Mouse (Mus musculus): ENCODE measurements around the gene Cdh4. TPM values are rescaled to one million over a fixed set of nuclear protein-coding genes. Genes with fewer than 3 reads are reported as not detected.

Cdh4 gene
- polyA plus RNA-seq, 1 experiment from 2014 or later = 0.28 TPM

DNA sequence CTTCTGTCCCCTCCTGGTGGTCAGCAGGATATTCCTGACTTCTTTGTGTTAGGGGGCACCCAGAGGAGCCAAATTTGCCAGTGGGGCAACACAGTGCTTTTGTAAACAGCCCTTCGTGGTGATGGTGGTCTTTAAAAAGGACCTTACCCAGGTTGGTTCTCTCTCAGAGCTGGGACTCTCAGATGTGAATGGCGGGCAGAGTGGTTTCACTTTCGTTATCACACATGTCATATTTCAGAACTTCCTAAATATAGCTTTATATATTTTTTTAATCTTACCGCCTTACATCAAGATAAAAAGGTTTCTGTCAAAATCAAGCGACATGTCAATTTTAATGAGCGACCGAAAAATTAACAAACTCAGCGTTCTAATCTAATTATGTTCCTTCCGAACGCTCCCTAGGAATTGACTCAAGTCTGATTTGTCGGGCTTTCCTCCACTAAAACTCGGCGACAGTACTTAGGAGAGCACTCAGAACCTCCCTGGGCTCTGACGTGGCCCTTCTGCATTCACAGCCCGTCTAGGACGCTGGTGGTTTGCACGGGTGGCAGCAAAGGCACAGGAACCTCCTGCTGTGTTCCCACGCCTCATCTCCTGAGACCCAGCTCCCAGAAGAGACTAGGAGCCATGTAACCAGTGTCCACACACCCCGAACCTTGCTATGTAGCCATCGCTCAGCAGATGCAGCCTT, 206.5 kb downstream of the Cdh4 start:
- Histone ChIP-seq H3K27me3 (no peaks in the 10 kb centered on the region), H3K4me1 (replicated peaks) (no peaks in the 10 kb centered on the region), H3K36me3 (no peaks in the 10 kb centered on the region), H3K27ac (no peak overlapping the region), H3K9ac (no peak overlapping the region), H3K4me3 (replicated peaks) (no peak overlapping the region), H3K4me2 (no peak overlapping the region), H3K9me3 (replicated peaks) (no peaks in the 10 kb centered on the region)
- ATAC-seq (ENCODE audit: low read depth) (no peak), DNase-seq (no peak)
- WGBS (ENCODE audit: insufficient replicate concordance) = 61% methylated on average over 20 of the region's 20 CpGs

DNA sequence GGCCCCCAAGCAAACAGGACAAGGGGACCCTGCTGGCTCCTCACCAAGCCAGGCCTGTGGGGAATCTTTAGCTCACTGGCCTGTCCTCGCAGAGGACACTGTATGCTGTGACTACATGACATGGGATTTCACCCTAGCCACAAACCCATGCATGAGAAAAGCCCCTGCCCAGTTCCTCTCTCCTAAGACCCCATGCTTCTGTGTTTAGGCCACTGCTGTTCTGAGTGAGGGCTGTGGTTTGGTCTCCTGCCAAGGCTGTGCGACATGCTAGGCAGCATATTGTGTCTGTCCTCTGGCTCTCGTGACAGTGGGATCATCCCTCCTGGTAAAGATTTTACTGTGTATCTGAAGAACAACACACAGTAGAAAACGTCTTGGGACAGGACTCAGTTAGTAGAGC, 207.1 kb downstream of the Cdh4 start:
- ATAC-seq (ENCODE audit: low read depth) (no peak), DNase-seq (no peak)
- WGBS (ENCODE audit: insufficient replicate concordance) = 49% methylated on average over 4 of the region's 4 CpGs
- Histone ChIP-seq H3K27me3 (no peaks in the 10 kb centered on the region), H3K9me3 (replicated peaks) (no peaks in the 10 kb centered on the region), H3K4me2 (no peak overlapping the region), H3K9ac (no peak overlapping the region), H3K4me1 (replicated peaks) (no peaks in the 10 kb centered on the region), H3K36me3 (no peaks in the 10 kb centered on the region), H3K4me3 (replicated peaks) (no peak overlapping the region), H3K27ac (no peak overlapping the region)

DNA sequence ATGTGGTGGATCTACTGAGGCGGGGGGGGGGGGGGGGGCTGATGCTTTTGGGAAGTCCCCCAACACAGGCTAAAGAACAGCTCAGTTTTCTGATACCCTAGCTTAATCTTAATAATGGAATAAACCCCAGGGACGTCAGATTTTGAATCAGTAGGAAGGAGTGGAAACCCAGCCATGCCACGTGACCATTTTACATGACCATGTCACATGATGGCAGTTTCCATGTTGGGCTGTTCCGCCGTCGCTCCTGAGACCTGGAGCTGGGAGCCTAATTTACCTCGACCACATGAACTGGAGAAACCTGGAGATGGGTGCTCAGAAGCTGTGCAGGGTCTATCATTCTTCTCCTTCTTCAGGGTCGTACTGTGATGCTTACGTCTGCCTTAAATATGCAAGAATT, 207.9 kb downstream of the Cdh4 start:
- no peaks in the 10 kb centered on the region for H3K9me3 ChIP-seq (replicated peaks)
- H3K9ac ChIP-seq = no peak overlapping the region
- no peaks in the 10 kb centered on the region for H3K36me3 ChIP-seq
- no peak overlapping the region for H3K27ac ChIP-seq
- H3K4me1 ChIP-seq (replicated peaks) = no peaks in the 10 kb centered on the region
- no peaks in the 10 kb centered on the region for H3K27me3 ChIP-seq
- WGBS (ENCODE audit: insufficient replicate concordance) = 69% methylated on average over 9 of the region's 9 CpGs
- ATAC-seq (ENCODE audit: low read depth) = no peak
- H3K4me2 ChIP-seq = no peak overlapping the region
- no peak overlapping the region for H3K4me3 ChIP-seq (replicated peaks)
- DNase-seq = no peak

DNA sequence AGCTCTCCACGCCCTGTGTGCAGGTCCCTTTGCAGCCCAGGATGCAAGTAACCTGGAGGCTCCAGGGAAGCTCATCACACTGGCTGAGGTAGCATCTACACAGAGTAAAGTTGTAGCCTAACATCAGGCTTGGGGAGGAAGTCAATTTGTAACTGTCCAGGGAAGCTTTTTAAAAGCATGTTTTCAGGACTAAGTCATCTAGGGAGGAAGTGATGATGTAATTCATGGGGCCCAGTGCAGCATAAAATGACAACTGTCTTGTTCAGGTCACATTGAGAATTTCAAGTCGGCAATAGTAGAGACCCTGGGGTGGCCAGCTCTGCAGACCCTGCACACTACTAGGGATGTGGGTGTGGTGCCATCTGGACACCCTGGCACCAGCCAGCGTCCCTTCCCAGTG, 213.3 kb downstream of the Cdh4 start:
- no peak overlapping the region for H3K9ac ChIP-seq
- no peaks in the 10 kb centered on the region for H3K27me3 ChIP-seq
- no peak overlapping the region for H3K4me2 ChIP-seq
- 44% methylated on average over 3 of the region's 3 CpGs for WGBS (ENCODE audit: insufficient replicate concordance)
- H3K27ac ChIP-seq = no peak overlapping the region
- no peaks in the 10 kb centered on the region for H3K36me3 ChIP-seq
- ATAC-seq (ENCODE audit: low read depth) (no peak), DNase-seq (no peak)
- no peaks in the 10 kb centered on the region for H3K9me3 ChIP-seq (replicated peaks)
- no peak overlapping the region for H3K4me3 ChIP-seq (replicated peaks)
- no peaks in the 10 kb centered on the region for H3K4me1 ChIP-seq (replicated peaks)

DNA sequence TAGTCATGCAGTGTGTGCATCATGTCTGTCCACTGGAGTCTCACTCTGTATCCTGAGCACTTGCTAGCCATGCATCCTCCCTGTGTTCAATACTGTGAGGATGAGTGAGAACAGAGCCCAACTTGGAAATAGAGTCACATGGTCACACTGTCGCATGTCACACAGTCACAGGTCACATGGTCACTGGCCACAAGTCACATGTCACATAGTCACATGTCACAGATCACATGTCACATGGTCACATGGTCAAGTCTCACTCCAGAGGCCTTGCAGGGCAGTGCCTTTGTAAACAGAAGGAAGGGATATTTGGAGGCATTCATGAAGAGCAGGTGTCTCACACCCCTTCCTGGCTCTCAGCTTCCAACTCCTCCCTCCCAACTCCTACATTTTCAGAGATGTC, 217.0 kb downstream of the Cdh4 start:
- Histone ChIP-seq H3K4me1 (replicated peaks) (no peaks in the 10 kb centered on the region; the same call in 1 of the 2 replicates), H3K4me2 (no peak overlapping the region), H3K27me3 (peaks cover 6% of the 10 kb centered on the region; the same call in 1 of the 2 replicates), H3K27ac (no peak overlapping the region), H3K36me3 (no peaks in the 10 kb centered on the region), H3K9me3 (replicated peaks) (no peaks in the 10 kb centered on the region), H3K4me3 (replicated peaks) (no peak overlapping the region), H3K9ac (no peak overlapping the region)
- 72% methylated on average over 1 of the region's 1 CpGs for WGBS (ENCODE audit: insufficient replicate concordance)
- DNase-seq (no peak), ATAC-seq (ENCODE audit: low read depth) (no peak)

DNA sequence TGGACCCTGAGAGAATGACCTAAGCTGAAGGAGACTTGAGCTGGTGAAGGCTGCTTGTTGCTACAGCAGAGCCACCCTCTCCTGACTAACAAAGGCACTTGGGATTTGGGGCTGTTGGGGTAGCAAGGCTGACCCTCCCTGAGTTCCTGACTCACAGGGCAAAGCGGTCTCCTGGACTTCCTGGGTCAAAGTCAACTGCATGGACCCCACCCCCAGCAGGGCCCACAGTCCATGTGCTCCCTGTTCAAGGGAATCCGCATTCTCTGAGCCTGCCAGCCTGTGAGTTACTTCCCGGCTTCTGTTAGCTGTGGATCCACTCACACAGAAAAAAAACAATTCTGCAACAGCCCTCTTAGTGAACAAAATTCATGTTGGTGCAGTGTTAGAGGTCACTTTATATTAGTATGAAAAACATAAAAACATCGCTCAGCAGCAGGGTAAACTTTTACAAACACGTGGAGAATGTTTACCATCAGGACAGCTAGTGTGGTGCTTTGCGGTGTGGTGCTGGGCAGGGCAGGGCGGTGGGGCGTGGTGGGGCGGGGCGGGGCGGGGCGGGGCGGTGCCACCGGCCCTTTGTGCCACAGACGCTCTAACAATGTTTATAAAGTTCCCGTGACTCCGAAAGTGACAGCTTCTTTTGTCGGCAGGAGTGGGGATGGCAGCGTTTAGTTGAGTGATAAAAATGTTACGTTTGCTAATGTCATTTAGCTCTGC, 219.9 kb downstream of the Cdh4 start:
- Histone ChIP-seq H3K4me1 (replicated peaks) (no peaks in the 10 kb centered on the region; the same call in 1 of the 2 replicates), H3K4me3 (replicated peaks) (no peak overlapping the region), H3K36me3 (no peaks in the 10 kb centered on the region), H3K27ac (no peak overlapping the region), H3K4me2 (peak overlapping the region; percentile 20; the same call in 1 of the 2 replicates), H3K9me3 (replicated peaks) (no peaks in the 10 kb centered on the region), H3K27me3 (peaks cover 6% of the 10 kb centered on the region; the same call in 1 of the 2 replicates), H3K9ac (no peak overlapping the region)
- DNase-seq (no peak), ATAC-seq (ENCODE audit: low read depth) (no peak)
- 4% methylated on average over 20 of the region's 20 CpGs for WGBS (ENCODE audit: insufficient replicate concordance)

DNA sequence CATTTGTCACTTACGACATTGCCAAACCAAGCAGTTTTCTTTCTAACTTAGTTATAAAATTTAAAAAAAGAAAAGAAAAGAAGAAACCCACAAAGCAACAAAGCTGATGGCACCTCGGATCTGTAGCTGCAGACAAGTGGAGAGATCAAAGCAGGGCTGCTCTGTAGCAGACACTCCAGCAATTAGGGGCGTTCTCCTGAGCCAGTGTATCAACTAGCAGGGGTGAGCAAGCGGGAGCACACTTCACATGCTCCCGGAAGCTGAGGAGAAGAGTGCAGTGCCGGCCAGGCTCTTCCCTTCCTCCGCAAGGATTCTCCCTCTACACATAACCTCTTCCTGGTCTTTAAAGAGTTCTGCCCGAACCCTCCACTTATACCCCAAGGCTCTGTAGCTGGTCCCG, 220.5 kb downstream of the Cdh4 start:
- Histone ChIP-seq H3K4me3 (replicated peaks) (no peak overlapping the region), H3K36me3 (no peaks in the 10 kb centered on the region), H3K9ac (no peak overlapping the region), H3K27me3 (peaks cover 9% of the 10 kb centered on the region), H3K9me3 (replicated peaks) (no peaks in the 10 kb centered on the region), H3K4me2 (peak overlapping the region; percentile 20; the same call in 1 of the 2 replicates), H3K4me1 (replicated peaks) (no peaks in the 10 kb centered on the region; the same call in 1 of the 2 replicates), H3K27ac (no peak overlapping the region)
- DNase-seq = no peak
- no peak for ATAC-seq (ENCODE audit: low read depth)
- WGBS (ENCODE audit: insufficient replicate concordance) = 9% methylated on average over 9 of the region's 9 CpGs

DNA sequence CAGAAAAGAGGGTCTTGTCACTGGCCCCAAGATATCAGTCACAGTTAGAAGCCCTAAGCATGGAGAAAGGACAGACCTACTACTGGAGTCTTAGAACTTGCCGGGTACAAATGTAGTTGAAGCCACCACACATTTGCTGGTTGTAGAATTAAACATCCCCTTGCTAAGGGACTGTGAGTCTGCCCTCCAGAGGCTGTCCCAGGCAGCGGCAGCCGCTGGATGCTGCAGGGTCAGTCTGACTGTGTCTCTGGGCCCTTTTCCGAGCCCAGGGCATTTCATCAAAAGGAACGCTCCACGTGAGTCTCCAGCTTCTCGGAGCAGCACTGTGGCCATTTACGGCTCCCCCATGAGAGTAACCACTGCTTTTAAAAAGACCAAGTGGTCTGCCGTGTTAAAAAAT, 221.4 kb downstream of the Cdh4 start:
- DNase-seq = no peak
- H3K4me1 ChIP-seq (replicated peaks) = no peaks in the 10 kb centered on the region; the same call in 1 of the 2 replicates
- ATAC-seq (ENCODE audit: low read depth) = no peak
- H3K4me3 ChIP-seq (replicated peaks) = no peak overlapping the region
- 50% methylated on average over 9 of the region's 9 CpGs for WGBS (ENCODE audit: insufficient replicate concordance)
- H3K27me3 ChIP-seq = peaks cover 9% of the 10 kb centered on the region
- no peak overlapping the region for H3K27ac ChIP-seq
- no peak overlapping the region for H3K9ac ChIP-seq
- no peak overlapping the region for H3K4me2 ChIP-seq
- no peaks in the 10 kb centered on the region for H3K36me3 ChIP-seq
- no peaks in the 10 kb centered on the region for H3K9me3 ChIP-seq (replicated peaks)

DNA sequence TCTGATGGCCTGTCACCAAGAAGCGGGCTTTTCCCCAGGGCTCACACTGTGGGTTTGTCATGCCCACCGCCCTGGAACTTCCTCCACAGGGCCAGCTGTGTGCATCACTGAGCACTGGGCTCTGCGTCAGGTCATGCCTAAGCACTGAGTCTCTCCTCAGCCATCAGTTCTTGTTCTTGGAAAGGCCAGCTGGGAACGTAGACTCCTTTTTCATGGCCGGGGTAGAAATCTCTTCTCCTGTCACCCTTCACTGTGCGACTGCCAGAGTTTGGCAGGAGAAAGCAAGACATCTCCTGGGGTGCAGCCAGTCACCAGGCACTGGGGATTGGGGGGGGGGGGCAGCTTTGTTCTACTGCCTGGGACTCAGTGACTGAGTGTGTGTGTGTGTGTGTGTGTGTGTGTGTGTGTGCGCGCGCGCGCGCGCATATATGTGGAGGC, 222.0 kb downstream of the Cdh4 start:
- 80% methylated on average over 13 of the region's 13 CpGs for WGBS (ENCODE audit: insufficient replicate concordance)
- ATAC-seq (ENCODE audit: low read depth) (no peak), DNase-seq (no peak)
- Histone ChIP-seq H3K36me3 (no peaks in the 10 kb centered on the region), H3K9ac (no peak overlapping the region), H3K27me3 (peaks cover 9% of the 10 kb centered on the region), H3K4me2 (no peak overlapping the region), H3K9me3 (replicated peaks) (no peaks in the 10 kb centered on the region), H3K4me1 (replicated peaks) (no peaks in the 10 kb centered on the region; the same call in 1 of the 2 replicates), H3K4me3 (replicated peaks) (no peak overlapping the region), H3K27ac (no peak overlapping the region)

DNA sequence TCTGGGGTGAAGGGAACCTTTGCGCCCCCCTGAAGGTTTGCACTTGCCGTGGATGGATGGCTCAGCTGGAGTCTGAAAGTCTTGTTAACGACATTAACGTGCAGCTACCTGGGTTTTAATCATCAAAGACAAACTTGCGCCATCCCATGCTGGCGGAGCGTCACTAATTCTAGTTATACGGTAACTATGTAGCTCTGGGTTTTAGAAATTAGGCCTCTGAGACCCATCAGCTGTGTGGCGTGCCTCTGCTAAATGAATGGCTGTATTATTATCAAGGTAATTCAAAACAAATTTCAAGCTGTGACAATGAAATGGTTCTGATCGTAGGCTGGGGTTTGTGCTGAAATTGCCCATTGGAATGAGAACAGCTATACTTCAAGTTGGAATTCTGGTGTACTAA, 228.5 kb downstream of the Cdh4 start:
- no peaks in the 10 kb centered on the region for H3K4me1 ChIP-seq (replicated peaks)
- no peaks in the 10 kb centered on the region for H3K36me3 ChIP-seq
- no peak overlapping the region for H3K4me2 ChIP-seq
- no peak overlapping the region for H3K4me3 ChIP-seq (replicated peaks)
- H3K9me3 ChIP-seq (replicated peaks) = no peaks in the 10 kb centered on the region
- DNase-seq (no peak), ATAC-seq (ENCODE audit: low read depth) (no peak)
- peaks cover 4% of the 10 kb centered on the region; the same call in 1 of the 2 replicates for H3K27me3 ChIP-seq
- H3K9ac ChIP-seq = no peak overlapping the region
- 68% methylated on average over 10 of the region's 10 CpGs for WGBS (ENCODE audit: insufficient replicate concordance)
- H3K27ac ChIP-seq = no peak overlapping the region

DNA sequence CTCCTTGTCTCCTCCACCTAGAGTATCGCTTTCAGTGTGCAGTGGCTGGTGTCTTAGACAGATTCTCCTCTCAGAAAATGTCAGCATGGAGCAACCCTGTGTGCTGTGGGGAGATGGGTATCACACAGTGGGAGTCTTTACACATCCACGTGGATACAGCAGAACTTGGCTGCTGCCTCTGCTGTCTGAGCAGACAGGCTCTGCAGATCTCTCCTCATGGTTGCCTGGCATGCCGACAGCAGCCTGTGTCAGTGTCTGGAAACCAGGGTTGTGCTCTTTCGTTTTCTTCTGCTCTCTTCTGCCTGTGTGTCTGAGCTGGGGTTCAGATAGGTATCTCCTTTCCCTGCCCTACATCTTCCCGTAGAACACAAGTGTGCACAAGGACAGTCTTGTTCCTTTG, 237.6 kb downstream of the Cdh4 start:
- DNase-seq (no peak), ATAC-seq (ENCODE audit: low read depth) (no peak)
- Histone ChIP-seq H3K36me3 (no peaks in the 10 kb centered on the region), H3K27me3 (no peaks in the 10 kb centered on the region), H3K9ac (no peak overlapping the region), H3K4me2 (no peak overlapping the region), H3K27ac (no peak overlapping the region), H3K9me3 (replicated peaks) (no peaks in the 10 kb centered on the region), H3K4me3 (replicated peaks) (no peak overlapping the region), H3K4me1 (replicated peaks) (no peaks in the 10 kb centered on the region)
- 53% methylated on average over 5 of the region's 5 CpGs for WGBS (ENCODE audit: insufficient replicate concordance)

DNA sequence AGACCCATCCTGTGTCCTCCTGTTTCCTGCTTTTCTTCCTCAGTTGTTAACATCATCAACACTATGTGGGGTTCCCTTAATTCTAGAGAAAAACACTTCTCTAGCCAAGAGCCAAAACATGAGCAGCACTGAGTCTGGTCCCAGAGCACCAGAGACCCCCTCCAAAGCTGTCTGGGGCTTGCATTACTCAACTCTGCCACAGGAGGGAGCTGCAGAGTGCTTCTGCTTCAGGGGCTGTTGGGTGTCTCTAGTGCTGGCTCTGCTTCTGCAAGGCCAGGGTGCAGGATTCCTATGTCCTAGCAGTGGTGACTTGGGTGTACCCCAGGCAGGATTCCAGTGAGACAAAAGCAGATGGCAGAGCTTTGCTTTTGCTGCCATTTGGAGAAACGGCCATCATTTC, 239.2 kb downstream of the Cdh4 start:
- H3K27ac ChIP-seq = no peak overlapping the region
- 53% methylated on average over 1 of the region's 1 CpGs for WGBS (ENCODE audit: insufficient replicate concordance)
- no peak overlapping the region for H3K4me3 ChIP-seq (replicated peaks)
- H3K27me3 ChIP-seq = no peaks in the 10 kb centered on the region
- DNase-seq = no peak
- no peak for ATAC-seq (ENCODE audit: low read depth)
- no peaks in the 10 kb centered on the region for H3K36me3 ChIP-seq
- no peaks in the 10 kb centered on the region for H3K9me3 ChIP-seq (replicated peaks)
- no peak overlapping the region for H3K9ac ChIP-seq
- H3K4me2 ChIP-seq = no peak overlapping the region
- no peaks in the 10 kb centered on the region for H3K4me1 ChIP-seq (replicated peaks)

Measured in liver, embryonic 13.5 days (tissue).